Mouse (Mus musculus): Measurements from ENCODE around the gene Atp5j2. TPM values are rescaled to one million over a fixed set of nuclear protein-coding genes. Genes with fewer than 3 reads are reported as not detected.
A peak's percentile ranks its signal among the peaks of the same experiment; 100 is the strongest.

Atp5j2 gene
- total RNA-seq, 2 experiments from 2014 or later, result 1,102 to 1,127 TPM

DNA sequence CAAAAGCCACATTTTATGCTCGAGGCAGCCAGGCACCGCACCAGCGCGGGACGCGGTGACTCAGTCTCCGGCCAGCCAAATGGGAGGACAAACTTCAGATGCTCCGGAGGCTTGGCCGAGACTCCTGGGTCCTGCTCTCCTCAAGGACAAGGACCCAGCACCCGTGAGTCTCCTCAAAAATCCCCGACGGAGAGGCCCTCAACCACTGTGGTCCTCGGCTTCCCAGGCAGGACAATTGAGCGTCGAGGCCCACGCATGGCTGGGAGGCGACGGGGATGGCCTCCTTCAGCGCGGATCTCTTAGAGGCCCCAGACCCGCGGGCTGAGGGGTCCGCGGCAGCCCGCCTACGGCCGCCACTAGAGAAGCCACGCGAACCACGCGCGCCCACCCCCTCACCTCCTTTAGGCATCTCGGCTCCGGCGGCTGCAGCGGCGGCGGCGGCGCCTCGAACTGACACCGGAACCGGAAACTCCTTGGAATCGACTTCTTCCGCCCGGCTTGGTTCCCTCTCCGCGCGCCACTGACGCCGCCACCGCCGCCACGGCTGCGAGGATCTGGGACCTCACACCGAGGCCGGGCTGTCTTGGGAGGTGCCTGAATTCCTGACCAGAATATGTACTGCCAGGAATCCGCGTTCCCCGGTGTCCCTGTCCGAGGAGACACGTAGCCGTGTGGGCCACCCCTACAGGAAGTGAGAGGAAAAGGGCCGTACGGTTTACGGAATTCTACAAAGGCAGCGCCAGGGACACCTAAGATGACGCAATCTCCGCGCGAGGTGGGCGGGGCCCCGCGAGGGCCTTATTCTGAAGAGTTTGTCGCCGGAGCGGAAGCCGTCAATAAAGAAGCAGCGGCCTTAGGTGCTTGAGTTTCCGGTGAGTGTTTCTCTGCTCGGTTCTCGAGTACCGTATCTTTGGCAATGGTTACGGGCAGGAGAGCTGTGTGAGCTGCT lies 52.0 kb downstream of the Atp5j2 start, which contains the start of the genes Pdap1 and Bud31:
Gene Pdap1 (minus strand): TSS at position 668 of the 949 bp plus-strand sequence.
Gene Bud31 (plus strand): TSS at position 792 of the 949 bp plus-strand sequence.
- intact Hi-C loops (cut with DNase I), result loop anchor here (1.0 to 2.0 kb wide), 2 partner anchors 23 to 27 kb away; partner anchors contain the start of genes Cpsf4 and Ptcd1
- peak; percentile 97 to 99 for DNase-seq

GRCm38 (mm10) chr5:145138836-145139235 lies 53.0 kb downstream of the Atp5j2 start:
- intact Hi-C loops (cut with DNase I), result loop anchor here (1.0 kb wide), 1 partner anchor 22 kb away; no protein-coding TSS in a partner anchor
- DNase-seq, result no peak

Other genes with a start within 250 kb of the Atp5j2 start
- gene Smurf1, start 226.2 kb downstream of the Atp5j2 start, total RNA-seq (2021), result 10 to 100 TPM; 24.6 to 27.2 TPM
- not detected for gene Gm4871, start 159.3 kb downstream of the Atp5j2 start, total RNA-seq (2021)
- not detected for gene 1700018F24Rik, start 149.1 kb downstream of the Atp5j2 start, total RNA-seq (2021)
- gene Arpc1a, start 108.2 kb downstream of the Atp5j2 start, total RNA-seq (2021), result 10 to 100 TPM; 63.4 to 64.3 TPM
- not detected for gene Kpna7, start 108.0 kb downstream of the Atp5j2 start, total RNA-seq (2021)
- 10 to 100 TPM; 71.7 to 84.7 TPM for gene Arpc1b, start 77.8 kb downstream of the Atp5j2 start, total RNA-seq (2021)
- gene Pdap1, start 51.8 kb downstream of the Atp5j2 start, total RNA-seq (2021), result 10 to 100 TPM; 39.3 to 45.7 TPM
- gene Bud31, start 51.7 kb downstream of the Atp5j2 start, total RNA-seq (2021), result 10 to 100 TPM; 59.5 to 61.1 TPM
- 10 to 100 TPM; 28.5 to 42.2 TPM for gene Ptcd1, start 25.0 kb downstream of the Atp5j2 start, total RNA-seq (2021)
- 10 to 100 TPM; 11.4 to 11.7 TPM for gene Cpsf4, start 24.8 kb downstream of the Atp5j2 start, total RNA-seq (2021)
- 1 to 10 TPM; 6.5 to 8.5 TPM for gene Zkscan14, start 9.8 kb upstream of the Atp5j2 start, total RNA-seq (2021)
- gene Zkscan5, start 12.5 kb upstream of the Atp5j2 start, total RNA-seq (2021), result 10 to 100 TPM in 1 of 2 experiments, 1 to 10 TPM in 1; 9.5 to 10.1 TPM
- gene Zfp655, start 39.7 kb upstream of the Atp5j2 start, total RNA-seq (2021), result 10 to 100 TPM; 27.7 to 31.3 TPM
- 10 to 100 TPM in 1 of 2 experiments, 1 to 10 TPM in 1; 10.0 to 11.1 TPM for gene Zscan25, start 88.4 kb upstream of the Atp5j2 start, total RNA-seq (2021)
- gene Cyp3a57, start 153.2 kb upstream of the Atp5j2 start, total RNA-seq (2021), result not detected